Mouse (Mus musculus) kidney, embryonic 16.5 days (tissue): Measurements from ENCODE around the gene Gls. TPM values are rescaled to one million over a fixed set of nuclear protein-coding genes. Genes with fewer than 3 reads are reported as not detected.

Source experiments
- ATAC-seq: fragments of 200-750 bp; cut with Nextera tagmentation; 2 replicates; pipeline ENCODE4 v1.8.0; 2017; ENCODE audit warnings: moderate TSS enrichment; ENCODE audit not compliant: low FRiP score, low TSS enrichment
- H3K27ac ChIP-seq: fragments of 300-500 bp; sonication (generic); 2 replicates; pipeline ENCODE4 v1.5.1; 2014; ENCODE audit warnings: low read length
- H3K27me3 ChIP-seq: fragments of 300-500 bp; sonication (generic); 2 replicates; pipeline ENCODE4 v1.6.1; 2014; ENCODE audit warnings: low read length, control low read depth, mixed read lengths; ENCODE audit not compliant: insufficient read depth
- H3K36me3 ChIP-seq: fragments of 300-500 bp; sonication (generic); 2 replicates; pipeline ENCODE4 v1.6.1; 2014; ENCODE audit warnings: low read length, control low read depth, mixed read lengths; ENCODE audit not compliant: insufficient read depth
- H3K4me1 ChIP-seq: fragments of 300-500 bp; sonication (generic); 2 replicates; pipeline ENCODE4 v1.6.1; 2014; ENCODE audit warnings: low read length, control low read depth, mixed read lengths; ENCODE audit not compliant: insufficient read depth
- H3K4me2 ChIP-seq: fragments of 300-500 bp; sonication (generic); replicated peaks from 2 replicates; pipeline ENCODE4 v1.6.1; 2014; ENCODE audit warnings: low read depth, low read length
- H3K4me3 ChIP-seq: fragments of 300-500 bp; sonication (generic); 2 replicates; pipeline ENCODE4 v1.5.1; 2014; ENCODE audit warnings: mild to moderate bottlenecking, low read length
- H3K9ac ChIP-seq: fragments of 300-500 bp; sonication (generic); replicated peaks from 2 replicates; pipeline ENCODE4 v1.6.1; 2014; ENCODE audit warnings: low read length
- H3K9me3 ChIP-seq: fragments of 300-500 bp; sonication (generic); 2 replicates; pipeline ENCODE4 v1.6.1; 2016; ENCODE audit warnings: low read length, control low read depth
- WGBS: fragments of 180-500 bp; shearing (Covaris S2); extraction: QIAGEN DNeasy Blood & Tissue Kit; methylation state at CpG from one replicate; pipeline ENCODE4 v1.1.7; 2014; 5-methylcytosine and 5-hydroxymethylcytosine counted together
- polyA plus RNA-seq: library from polyadenylated mRNA; unstranded; fragments of >200 nt; fragmentation: Nextera tagmentation; extraction: Ambion mirVana; gene quantifications from 2 replicates; pipeline ENCODE4 v1.2.1, GENCODE M21; 2015

The Gls gene
- polyA plus RNA-seq, 1 experiment from 2014 or later: 18.9 TPM

GRCm38 (mm10) chr1:52151166-52151565, 81.9 kb downstream of the Gls start:
- no peaks in the 10 kb centered on the region for H3K27me3 ChIP-seq
- ATAC-seq: no peak
- H3K27ac ChIP-seq: peak overlapping the region; percentile 20; the same call in 1 of the 2 replicates
- H3K4me3 ChIP-seq: no peak overlapping the region
- no peak overlapping the region for H3K4me2 ChIP-seq
- H3K4me1 ChIP-seq: peaks cover 33% of the 10 kb centered on the region
- WGBS: 96% methylated on average over 5 of the region's 5 CpGs
- no peaks in the 10 kb centered on the region for H3K9me3 ChIP-seq
- 0 out of 2 replicates have a peak overlapping the region, but pooled peaks have one; percentile 9 for H3K9ac ChIP-seq
- H3K36me3 ChIP-seq: peaks cover 2% of the 10 kb centered on the region; the same call in 1 of the 2 replicates

- 29% methylated on average over 11 of the region's 11 CpGs for WGBS
- peaks cover 2% of the 10 kb centered on the region; the same call in 1 of the 2 replicates for H3K36me3 ChIP-seq
- peaks cover 33% of the 10 kb centered on the region for H3K4me1 ChIP-seq
- 0 out of 2 replicates have a peak overlapping the region, but pooled peaks have one; percentile 9 for H3K9ac ChIP-seq
- H3K4me3 ChIP-seq: no peak overlapping the region
- no peaks in the 10 kb centered on the region for H3K27me3 ChIP-seq
- ATAC-seq: peak; percentile 74
- H3K4me2 ChIP-seq: no peak overlapping the region
- no peaks in the 10 kb centered on the region for H3K9me3 ChIP-seq
- peak overlapping the region; percentile 20; the same call in 1 of the 2 replicates for H3K27ac ChIP-seq
Measured at GRCm38 (mm10) chr1:52150676-52151075, 82.4 kb downstream of the Gls start.

- peaks cover 29% of the 10 kb centered on the region for H3K4me1 ChIP-seq
- peaks cover 2% of the 10 kb centered on the region; the same call in 1 of the 2 replicates for H3K36me3 ChIP-seq
- no peak overlapping the region for H3K4me3 ChIP-seq
- H3K27ac ChIP-seq: no peak overlapping the region
- 76% methylated on average over 9 of the region's 9 CpGs for WGBS
- no peaks in the 10 kb centered on the region for H3K27me3 ChIP-seq
- H3K4me2 ChIP-seq: no peak overlapping the region
- H3K9me3 ChIP-seq: no peaks in the 10 kb centered on the region
- H3K9ac ChIP-seq: 0 out of 2 replicates have a peak overlapping the region, but pooled peaks have one; percentile 7
- no peak for ATAC-seq
Measured at GRCm38 (mm10) chr1:52149934-52150346, 83.1 kb downstream of the Gls start.

GRCm38 (mm10) chr1:52148696-52149095, 84.3 kb downstream of the Gls start:
- Histone ChIP-seq H3K4me3 (no peak overlapping the region), H3K36me3 (no peaks in the 10 kb centered on the region; the same call in 1 of the 2 replicates), H3K27ac (no peak overlapping the region), H3K9me3 (no peaks in the 10 kb centered on the region), H3K9ac (no peak overlapping the region), H3K4me2 (no peak overlapping the region), H3K4me1 (peaks cover 23% of the 10 kb centered on the region; the same call in 1 of the 2 replicates), H3K27me3 (no peaks in the 10 kb centered on the region)
- no peak for ATAC-seq
- 79% methylated on average over 7 of the region's 7 CpGs for WGBS

DNA sequence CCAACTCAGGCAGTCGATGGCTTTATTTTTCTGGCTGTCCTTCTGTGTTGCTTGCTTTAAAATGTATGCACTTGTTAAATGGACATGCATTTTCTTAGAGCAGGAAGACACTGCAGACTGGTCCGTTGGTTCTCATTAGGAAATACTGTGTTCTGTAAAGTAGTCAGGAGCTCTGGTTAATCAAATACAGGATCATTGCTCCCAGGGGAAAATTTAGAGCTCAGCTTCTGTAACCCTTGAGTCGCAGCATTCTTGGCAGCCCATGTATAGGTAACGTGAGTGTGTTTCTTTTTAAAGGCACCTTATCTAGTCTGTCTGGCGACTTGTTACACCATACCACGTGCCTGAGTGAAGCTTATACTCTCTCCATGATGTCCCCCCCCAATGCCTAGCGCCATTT, 84.9 kb downstream of the Gls start:
- ATAC-seq: no peak
- WGBS: 62% methylated on average over 7 of the region's 7 CpGs

GRCm38 (mm10) chr1:52147431-52147830, 85.6 kb downstream of the Gls start:
- no peak overlapping the region for H3K9ac ChIP-seq
- H3K9me3 ChIP-seq: no peaks in the 10 kb centered on the region
- WGBS: 83% methylated on average over 2 of the region's 2 CpGs
- H3K27me3 ChIP-seq: no peaks in the 10 kb centered on the region
- no peaks in the 10 kb centered on the region; the same call in 1 of the 2 replicates for H3K36me3 ChIP-seq
- H3K4me1 ChIP-seq: peaks cover 19% of the 10 kb centered on the region; the same call in 1 of the 2 replicates
- no peak for ATAC-seq
- no peak overlapping the region for H3K4me3 ChIP-seq
- H3K27ac ChIP-seq: no peak overlapping the region
- H3K4me2 ChIP-seq: no peak overlapping the region

More for the DNA sequence above, 84.9 kb downstream of the Gls start:
- H3K4me2 ChIP-seq: no peak overlapping the region
- no peak overlapping the region for H3K9ac ChIP-seq
- peaks cover 23% of the 10 kb centered on the region; the same call in 1 of the 2 replicates for H3K4me1 ChIP-seq
- no peak overlapping the region for H3K4me3 ChIP-seq
- H3K27me3 ChIP-seq: no peaks in the 10 kb centered on the region
- H3K27ac ChIP-seq: no peak overlapping the region
- no peaks in the 10 kb centered on the region; the same call in 1 of the 2 replicates for H3K36me3 ChIP-seq
- no peaks in the 10 kb centered on the region for H3K9me3 ChIP-seq

- WGBS: 48% methylated on average over 12 of the region's 12 CpGs
- no peak overlapping the region for H3K4me2 ChIP-seq
- no peak overlapping the region for H3K27ac ChIP-seq
- no peaks in the 10 kb centered on the region for H3K27me3 ChIP-seq
- H3K36me3 ChIP-seq: no peaks in the 10 kb centered on the region; the same call in 1 of the 2 replicates
- H3K9me3 ChIP-seq: no peaks in the 10 kb centered on the region
- ATAC-seq: peak; percentile 58; the same call in 1 of the 2 replicates
- no peak overlapping the region for H3K9ac ChIP-seq
- H3K4me3 ChIP-seq: no peak overlapping the region
- peaks cover 18% of the 10 kb centered on the region; the same call in 1 of the 2 replicates for H3K4me1 ChIP-seq
Measured at GRCm38 (mm10) chr1:52146214-52146970, 86.6 kb downstream of the Gls start.

- Histone ChIP-seq H3K9ac (no peak overlapping the region), H3K27ac (no peak overlapping the region), H3K4me3 (no peak overlapping the region), H3K4me1 (peaks cover 13% of the 10 kb centered on the region), H3K36me3 (no peaks in the 10 kb centered on the region), H3K9me3 (no peaks in the 10 kb centered on the region), H3K27me3 (no peaks in the 10 kb centered on the region), H3K4me2 (no peak overlapping the region)
- WGBS: 68% methylated on average over 10 of the region's 10 CpGs
- ATAC-seq: 0 out of 2 replicates have a peak, but pooled peaks have one; percentile 16
Measured at GRCm38 (mm10) chr1:52144907-52145306, 88.1 kb downstream of the Gls start.

DNA sequence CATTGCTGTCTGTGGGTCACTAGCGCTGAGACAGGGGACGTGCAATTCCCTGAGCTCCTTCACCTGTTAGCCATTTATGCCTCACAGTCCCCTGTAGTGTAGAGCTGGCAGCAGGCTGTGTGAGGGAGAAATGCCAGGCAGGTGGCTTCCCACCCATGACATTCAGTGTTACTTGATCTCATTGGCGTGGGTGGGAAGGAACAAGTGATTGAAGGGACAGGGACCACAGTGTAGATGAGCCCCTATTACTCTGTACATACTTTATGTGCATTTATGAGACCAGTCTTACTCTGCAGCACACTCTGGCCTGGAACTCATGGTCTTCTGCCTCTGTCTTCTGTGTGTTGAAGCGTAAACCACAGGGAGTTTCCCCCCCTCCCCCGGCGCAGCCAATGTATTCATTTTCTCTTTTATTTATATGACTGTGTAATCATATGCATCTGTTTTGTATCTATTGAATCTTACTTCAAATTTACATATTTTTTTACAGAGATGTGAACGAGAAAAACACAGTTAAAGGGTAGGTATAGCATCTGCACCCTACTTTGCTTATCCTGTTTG, 89.4 kb downstream of the Gls start:
- peaks cover 11% of the 10 kb centered on the region for H3K4me1 ChIP-seq
- no peaks in the 10 kb centered on the region for H3K36me3 ChIP-seq
- H3K4me3 ChIP-seq: no peak overlapping the region
- no peak overlapping the region for H3K9ac ChIP-seq
- 76% methylated on average over 7 of the region's 7 CpGs for WGBS
- no peaks in the 10 kb centered on the region for H3K27me3 ChIP-seq
- no peaks in the 10 kb centered on the region for H3K9me3 ChIP-seq
- no peak for ATAC-seq
- H3K4me2 ChIP-seq: no peak overlapping the region
- H3K27ac ChIP-seq: no peak overlapping the region
